Mouse (Mus musculus) monocyte, adult 5-6 weeks (primary cell): ENCODE measurements around the gene Mospd3. TPM values are rescaled to one million over a fixed set of nuclear protein-coding genes. Genes with fewer than 3 reads are reported as not detected.

Experiments
- ATAC-seq: fragments of 153-309, 156-312 bp; replicated peaks from 2 replicates; pipeline ENCODE4 v1.8.0; 2017; ENCODE audit warnings: mild to moderate bottlenecking; ENCODE audit not compliant: low TSS enrichment, insufficient number of reproducible peaks, severe bottlenecking, poor library complexity, low FRiP score
- total RNA-seq: library from RNA; stranded (forward); fragments of 200-1000, 200-491, 200-594 nt; gene quantifications from 3 replicates; pipeline ENCODE4 v1.2.3, GENCODE M21; 2017

The Mospd3 gene
- total RNA-seq, 1 experiment from 2014 or later = 3.0 TPM

- ATAC-seq = no peak
Observed at GRCm38 (mm10) chr5:137595921-137596320, 4.9 kb downstream of the Mospd3 start.

GRCm38 (mm10) chr5:137590507-137590906 is 10.4 kb downstream of the Mospd3 start:
- ATAC-seq = no peak

DNA sequence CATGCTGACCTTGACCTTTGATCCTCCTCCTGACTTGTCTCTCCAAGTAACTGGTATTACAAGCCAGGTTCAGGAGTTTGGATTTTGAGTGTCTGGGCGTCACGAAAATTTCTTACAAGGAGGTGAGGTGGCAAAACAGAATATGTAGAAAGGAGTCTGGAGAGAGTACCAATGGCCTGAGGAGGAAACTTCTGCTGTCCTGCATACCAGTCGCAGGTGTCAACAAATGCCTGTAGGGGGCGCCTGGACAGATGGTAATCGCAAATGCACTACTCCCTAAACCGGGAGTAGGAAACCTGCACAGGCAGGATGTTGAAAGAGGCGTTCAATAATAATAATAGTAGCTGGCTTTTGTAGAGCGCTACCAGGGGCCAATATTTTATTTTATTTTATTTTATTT is 15.9 kb downstream of the Mospd3 start:
- ATAC-seq = peak; percentile 81; the same call in 1 of the 2 replicates

DNA sequence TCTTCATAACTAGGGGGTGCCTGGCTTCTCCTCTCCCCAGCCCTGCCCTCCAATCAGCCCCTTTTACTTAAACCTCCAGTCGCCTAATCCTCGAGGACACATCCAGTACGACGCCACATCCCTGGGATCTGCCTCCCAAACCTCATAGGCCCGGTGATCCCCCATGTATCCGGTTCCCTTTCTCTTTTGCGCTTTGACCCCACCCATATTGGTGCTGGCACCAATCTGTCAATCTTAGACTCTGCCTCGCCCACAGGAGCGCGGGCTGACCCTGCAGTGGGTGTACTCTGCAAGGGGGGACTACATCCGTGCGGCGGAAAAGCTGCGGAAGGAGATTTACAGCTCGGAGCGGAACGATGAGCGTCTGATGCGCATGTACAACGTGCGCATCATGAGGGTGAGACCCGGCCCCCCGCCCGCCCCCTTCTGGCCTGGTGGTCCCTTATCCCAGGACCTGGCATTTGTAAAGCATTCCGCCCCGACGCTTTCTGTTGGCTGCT is 17.1 kb downstream of the Mospd3 start:
- no peak for ATAC-seq

DNA sequence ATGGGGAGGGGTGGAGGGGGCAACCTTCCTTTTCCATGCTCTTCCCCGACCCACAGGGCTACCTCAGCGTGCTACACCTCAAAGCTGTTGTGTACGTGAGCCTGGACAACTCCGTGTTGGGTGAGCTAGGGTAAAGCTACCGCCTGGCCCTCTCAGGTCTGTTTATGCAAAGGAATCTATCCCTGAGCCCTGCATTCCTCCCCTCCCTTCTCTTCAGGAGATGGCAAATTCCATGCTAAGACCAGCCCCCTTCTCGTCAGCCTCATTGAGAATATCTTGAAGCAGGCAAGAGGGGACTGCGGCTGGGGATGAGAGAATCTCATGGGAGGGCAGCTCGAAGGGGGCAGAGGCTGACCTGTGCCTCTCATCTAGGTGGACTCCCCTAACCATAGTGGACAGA is 18.2 kb downstream of the Mospd3 start:
- no peak for ATAC-seq

DNA sequence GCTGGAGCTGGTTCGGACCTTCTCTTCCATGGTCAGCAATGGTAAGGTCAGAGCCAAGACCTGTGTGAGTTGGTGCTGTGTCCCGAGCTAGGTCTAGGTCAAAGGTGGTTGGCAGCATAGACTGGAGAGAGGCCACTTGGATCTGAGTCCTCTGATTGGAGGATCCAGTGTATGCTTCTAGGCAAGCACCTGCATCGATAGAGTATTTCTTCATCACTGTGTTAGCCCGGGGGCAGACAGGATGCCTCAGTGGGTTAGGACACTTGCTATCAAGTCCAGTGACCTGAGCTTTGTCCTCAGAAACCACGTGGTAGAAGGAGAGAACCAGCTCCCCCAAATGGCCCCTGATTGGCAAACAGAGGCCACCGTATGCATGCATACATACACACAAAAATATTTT is 20.6 kb downstream of the Mospd3 start:
- ATAC-seq = no peak

- ATAC-seq = no peak
Observed at GRCm38 (mm10) chr5:137574470-137574901, 26.4 kb downstream of the Mospd3 start.

- ATAC-seq = no peak
Observed at GRCm38 (mm10) chr5:137570691-137571586, 29.9 kb downstream of the Mospd3 start.

DNA sequence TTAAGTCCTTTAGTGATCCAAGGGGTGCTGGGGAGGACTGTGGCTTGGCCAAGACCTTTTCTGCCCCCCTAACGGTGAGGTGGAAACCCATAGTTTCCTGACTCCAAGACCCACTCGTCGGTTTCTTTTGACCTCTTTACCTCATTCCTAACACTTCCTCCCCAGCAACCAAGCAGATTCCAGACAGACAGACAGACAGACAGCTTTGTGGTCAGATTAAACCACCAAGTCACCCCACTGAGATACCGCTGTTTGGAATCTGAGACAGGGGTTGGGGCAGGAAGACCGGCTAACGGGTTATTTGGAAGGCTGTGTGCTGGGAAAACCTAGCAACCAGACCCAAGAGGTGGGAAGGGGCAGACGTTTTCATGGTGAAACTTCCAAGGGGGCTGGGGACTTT is 30.7 kb downstream of the Mospd3 start:
- no peak for ATAC-seq

DNA sequence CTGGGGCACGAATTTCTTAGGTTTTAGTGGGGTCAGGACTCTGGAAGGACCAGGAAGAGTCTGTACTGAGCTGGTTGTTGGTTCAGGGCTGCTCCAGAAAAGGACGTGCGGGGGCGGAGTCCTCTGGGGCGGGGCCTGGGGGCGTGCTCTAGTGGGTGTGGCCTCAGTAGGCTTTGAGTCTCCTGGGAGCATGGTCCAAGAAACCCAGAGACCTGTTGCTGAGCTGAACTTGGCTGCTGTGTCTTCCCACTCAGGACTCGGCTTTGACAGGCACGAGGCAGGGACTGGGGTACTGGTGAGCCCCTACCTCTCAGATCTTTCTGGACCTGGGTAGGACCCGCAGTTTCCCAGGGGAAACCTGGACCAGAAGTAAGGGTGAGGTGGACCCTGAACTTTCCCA is 31.2 kb downstream of the Mospd3 start, which contains the start of gene Tfr2:
TSS of gene Tfr2 (plus strand) at position 176 of the 400 bp plus-strand sequence.
- ATAC-seq = peak; percentile 63; the same call in 1 of the 2 replicates

- ATAC-seq = no peak
Observed at GRCm38 (mm10) chr5:137569031-137569430, 31.8 kb downstream of the Mospd3 start.

DNA sequence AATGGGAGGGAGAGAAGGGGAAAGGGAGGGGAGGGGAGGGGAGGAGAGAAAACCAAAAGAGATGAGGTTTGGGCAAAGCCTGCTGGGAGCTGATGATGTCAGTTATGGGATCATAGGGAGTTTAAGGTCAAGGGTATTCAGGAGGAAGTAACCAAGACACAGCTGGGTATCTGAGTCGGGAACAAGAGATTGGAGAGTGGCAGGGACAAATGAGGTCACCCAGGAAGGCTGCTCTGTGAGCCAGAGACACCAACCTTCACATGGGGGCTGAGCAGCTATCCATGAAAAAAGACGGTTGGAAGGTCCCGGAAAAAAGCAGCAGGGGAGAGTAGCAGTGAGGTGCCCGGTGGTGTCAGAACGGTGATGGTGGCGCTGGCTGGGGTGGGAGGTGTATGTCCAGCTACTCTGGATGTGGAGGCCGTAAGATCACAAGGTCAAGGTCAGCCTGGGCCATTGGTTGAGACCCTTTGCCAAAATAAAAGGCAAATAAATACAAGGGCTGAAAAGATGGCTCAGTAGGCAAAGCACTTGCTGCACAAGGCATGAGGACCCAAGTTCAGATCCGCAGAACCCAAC is 32.5 kb downstream of the Mospd3 start:
- ATAC-seq = no peak

- no peak for ATAC-seq
Observed at GRCm38 (mm10) chr5:137566416-137566815, 34.4 kb downstream of the Mospd3 start.

DNA sequence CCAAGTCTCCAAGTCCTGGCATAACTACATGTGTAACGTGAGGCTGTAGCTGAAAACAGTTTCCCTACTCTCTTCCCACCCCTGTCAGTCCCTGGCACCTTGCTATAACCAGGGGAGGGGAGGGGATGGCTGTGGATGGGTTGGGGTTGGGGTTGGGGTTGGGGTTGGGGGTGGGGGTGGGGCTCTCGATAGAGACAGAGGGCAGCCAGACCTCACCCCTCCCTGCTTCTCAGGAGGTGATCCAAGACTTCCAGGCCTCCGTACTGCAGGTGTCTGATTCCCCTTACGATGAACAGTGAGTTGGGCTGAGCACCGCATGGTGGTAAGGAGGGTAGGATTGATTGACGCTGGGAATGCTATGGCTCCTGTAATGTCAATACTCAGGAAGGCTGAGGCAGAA is 35.1 kb downstream of the Mospd3 start:
- ATAC-seq = no peak

GRCm38 (mm10) chr5:137562965-137563364 is 37.9 kb downstream of the Mospd3 start:
- ATAC-seq = no peak

GRCm38 (mm10) chr5:137561556-137561955 is 39.3 kb downstream of the Mospd3 start:
- ATAC-seq = no peak

- no peak for ATAC-seq
Observed at GRCm38 (mm10) chr5:137553898-137554297, 47.0 kb downstream of the Mospd3 start.

- 0 out of 2 replicates have a peak, but pooled peaks have one; percentile 43 for ATAC-seq
Observed at GRCm38 (mm10) chr5:137553411-137553837, 47.4 kb downstream of the Mospd3 start, which contains the start of gene Actl6b. TSS of gene Actl6b (plus strand) at chr5:137553517.

GRCm38 (mm10) chr5:137553000-137553399 is 47.9 kb downstream of the Mospd3 start:
- no peak for ATAC-seq

- ATAC-seq = 0 out of 2 replicates have a peak, but pooled peaks have one; percentile 35
Observed at GRCm38 (mm10) chr5:137551119-137551518, 49.7 kb downstream of the Mospd3 start.
